ENCODE assay signal across 8 mouse cellular contexts in the genomic region with DNA sequence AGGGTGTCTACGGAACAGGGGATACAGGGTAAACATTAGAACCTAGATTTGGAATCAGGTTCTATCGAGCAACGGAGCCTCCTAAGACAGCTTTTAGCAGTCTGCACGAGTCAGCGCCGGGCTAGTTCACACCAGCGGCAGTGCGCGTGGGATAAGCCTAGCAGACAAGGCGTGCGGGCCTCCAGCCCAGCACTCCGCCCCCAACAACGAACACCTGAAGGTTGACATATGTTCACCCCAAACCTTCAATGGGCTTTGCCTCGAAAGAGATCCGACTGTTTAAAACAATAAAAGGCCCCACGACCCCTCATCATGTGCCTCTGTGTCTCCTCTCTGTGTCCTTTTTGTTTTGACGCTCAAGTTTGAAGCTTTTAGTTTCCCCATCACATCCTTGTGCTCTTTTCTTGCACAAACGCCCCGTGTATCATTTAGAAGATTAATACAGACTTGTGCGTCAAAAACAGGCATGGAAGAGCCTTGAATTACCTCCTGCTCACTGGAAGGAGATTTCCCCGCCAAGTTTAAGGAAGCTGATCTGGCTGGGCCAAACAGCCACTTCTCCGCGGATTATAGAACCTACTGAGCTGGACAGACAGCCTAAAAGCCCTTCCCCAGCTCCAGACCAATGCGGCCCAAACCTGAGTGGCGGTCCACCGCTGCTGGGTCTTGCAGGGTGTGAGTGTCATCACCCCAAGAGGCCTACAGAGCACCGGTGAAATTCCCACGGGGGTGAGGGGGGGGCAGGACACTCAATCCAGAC. TPM values are rescaled to one million over a fixed set of nuclear protein-coding genes. Genes with fewer than 3 reads are reported as not detected.
DNase-seq lines count a peak whose midpoint lies in the region; ATAC-seq and TF ChIP-seq lines count a peak whose summit lies in the region.

No protein-coding gene starts in this region.

- no peaks in the 10 kb centered on the region for H3K9me3 ChIP-seq in heart, postnatal 0 days (replicated peaks; ENCODE audit: control insufficient read depth, low read length)
- no peaks in the 10 kb centered on the region for H3K9me3 ChIP-seq in neural tube, embryonic 14.5 days (ENCODE audit: control insufficient read depth, low read length)

- H3K36me3 ChIP-seq in heart, postnatal 0 days (replicated peaks; ENCODE audit: control insufficient read depth, insufficient read depth, low read length) = no peaks in the 10 kb centered on the region
- no peaks in the 10 kb centered on the region for H3K36me3 ChIP-seq in liver, adult 2 months (ENCODE audit: control insufficient read depth, insufficient read depth, low read length)
- no peaks in the 10 kb centered on the region for H3K36me3 ChIP-seq in neural tube, embryonic 14.5 days (ENCODE audit: control insufficient read depth, insufficient read depth, low read length)

- peaks cover 8% of the 10 kb centered on the region; the same call in 1 of the 2 replicates for H3K4me1 ChIP-seq in heart, postnatal 0 days (ENCODE audit: control insufficient read depth, insufficient read depth)
- peaks cover 3% of the 10 kb centered on the region; the same call in 1 of the 2 replicates for H3K4me1 ChIP-seq in liver, adult 2 months (ENCODE audit: control insufficient read depth, insufficient read depth, low read length)
- peaks cover 9% of the 10 kb centered on the region for H3K4me1 ChIP-seq in neural tube, embryonic 14.5 days (ENCODE audit: control insufficient read depth, insufficient read depth, low read length)

- 11% methylated on average over 28 of the region's 28 CpGs for WGBS in heart, postnatal 0 days
- WGBS in liver, adult 2 months = 41% methylated on average over 28 of the region's 28 CpGs
- WGBS in neural tube, embryonic 14.5 days = 2% methylated on average over 28 of the region's 28 CpGs

- peak overlapping the region; percentile 98 for H3K4me2 ChIP-seq in heart, postnatal 0 days (ENCODE audit: low read depth, low read length)
- peak overlapping the region; percentile 96 for H3K4me2 ChIP-seq in neural tube, embryonic 14.5 days (ENCODE audit: low read depth, low read length)

- TF ChIP-seq EP300 in heart, postnatal 0 days (IDR thresholded peaks at IDR 0.05; ENCODE audit: low read depth) = no peak

- peak; percentile 9 for DNase-seq in thymus, postnatal 0 days (ENCODE audit: low spot score)
- DNase-seq in thymus, postnatal 36 days = no peak
- peak; percentile 48 to 59 for DNase-seq in cerebellum, postnatal 36 days
- DNase-seq in heart, postnatal 0 days (ENCODE audit: low spot score) = no peak
- DNase-seq in liver, adult 2 months (ENCODE audit: extremely low read depth, low read depth, low spot score) = no peak
- DNase-seq in frontal cortex, postnatal 10 days (ENCODE audit: low spot score in 2 of 2) = no peak
- DNase-seq in right cerebral cortex, postnatal 4 days = no peak

- TF ChIP-seq CTCF in heart, postnatal 0 days (IDR thresholded peaks at IDR 0.05; ENCODE audit: low read depth) = no peak
- no peak for TF ChIP-seq CTCF in liver, adult 2 months (IDR thresholded peaks at IDR 0.05; ENCODE audit: low read depth, low read length)

- H3K79me2 ChIP-seq in liver, adult 2 months (ENCODE audit: control insufficient read depth, insufficient read depth, low read length) = 0 out of 2 replicates have a peak, but pooled peaks cover under 1% of the 10 kb centered on the region

- no peak for TF ChIP-seq POLR2A in liver, adult 2 months (IDR thresholded peaks at IDR 0.05; ENCODE audit: extremely low read depth, insufficient read depth, low read length)

- peak overlapping the region; percentile 99 for H3K27ac ChIP-seq in heart, postnatal 0 days (ENCODE audit: low read depth)
- H3K27ac ChIP-seq in liver, adult 2 months (replicated peaks; ENCODE audit: insufficient read depth, low read depth, low read length) = no peak overlapping the region
- peak overlapping the region; percentile 100 for H3K27ac ChIP-seq in neural tube, embryonic 14.5 days (ENCODE audit: low read depth, low read length)

- H3K9ac ChIP-seq in heart, postnatal 0 days (replicated peaks; ENCODE audit: low read depth, low read length) = peak overlapping the region; percentile 89; the same call in 1 of the 2 replicates
- H3K9ac ChIP-seq in liver, adult 2 months (ENCODE audit: low read depth, low read length) = 0 out of 2 replicates have a peak overlapping the region, but pooled peaks have one; percentile 17
- peak overlapping the region; percentile 60 for H3K9ac ChIP-seq in neural tube, embryonic 14.5 days (replicated peaks; ENCODE audit: low read depth, low read length)

- H3K4me3 ChIP-seq in heart, postnatal 0 days (ENCODE audit: low read depth, low read length) = peak overlapping the region; percentile 73
- peak overlapping the region; percentile 71 for H3K4me3 ChIP-seq in liver, adult 2 months (ENCODE audit: insufficient read depth, low read depth, low read length)
- H3K4me3 ChIP-seq in neural tube, embryonic 14.5 days (ENCODE audit: low read depth, low read length) = peak overlapping the region; percentile 75

- H3K27me3 ChIP-seq in heart, postnatal 0 days (ENCODE audit: control insufficient read depth, insufficient read depth, low read length) = no peaks in the 10 kb centered on the region
- no peaks in the 10 kb centered on the region; the same call in 1 of the 2 replicates for H3K27me3 ChIP-seq in liver, adult 2 months (ENCODE audit: control insufficient read depth, insufficient read depth, low read length)
- no peaks in the 10 kb centered on the region for H3K27me3 ChIP-seq in neural tube, embryonic 14.5 days (ENCODE audit: control insufficient read depth, insufficient read depth, low read length)

- ATAC-seq in heart, postnatal 0 days (ENCODE audit: insufficient read depth, low read depth) = no peak
- peak; percentile 22; the same call in 1 of the 2 replicates for ATAC-seq in neural tube, embryonic 14.5 days (ENCODE audit: low read depth)

RNA-seq across cellular contexts. Expression of a gene that starts 2.3 kb away (rescaled TPM):
- polyA plus RNA-seq in thymus, postnatal 0 days (2015; fragmentation: Nextera tagmentation; extraction: Ambion mirVana) = 15.6 and 16.5 TPM in 2 replicates
- 24.8 and 34.8 TPM in 2 replicates for total RNA-seq in heart, postnatal 0 days (2014; rRNA removed; ENCODE audit: low replicate concordance)
- polyA plus RNA-seq in heart, postnatal 0 days (2015; fragmentation: Nextera tagmentation; extraction: Ambion mirVana) = 35.4 and 36.5 TPM in 2 replicates
- total RNA-seq in liver, adult 2 months (2014; rRNA removed) = 4.8 and 6.1 TPM in 2 replicates
- 2.0 and 2.5 TPM in 2 replicates for polyA plus RNA-seq in liver, adult 2 months (2012; rRNA removed)
- 170 and 186 TPM in 2 replicates for polyA plus RNA-seq in neural tube, embryonic 14.5 days (2014; fragmentation: Nextera tagmentation; extraction: Ambion mirVana)

Comparison
In these comparisons a context has a peak if more than half of its experiments do, and no peak if none do; other contexts are left out.
1. DNase-seq: peak in thymus, postnatal 0 days (single experiment) and cerebellum, postnatal 36 days (2 of 2); none in thymus, postnatal 36 days (0 of 2), heart, postnatal 0 days (single experiment), liver, adult 2 months (single experiment), frontal cortex, postnatal 10 days (0 of 2) and right cerebral cortex, postnatal 4 days (single experiment).
2. H3K9ac ChIP-seq: peak in every context shown above with its lines; median percentile 89 in heart, postnatal 0 days; 60 in neural tube, embryonic 14.5 days; 17 in liver, adult 2 months.
3. Peak in every context shown above with its lines, with median percentiles within 50 percentile points of each other: H3K4me3 ChIP-seq.